Mouse (Mus musculus) myocyte (in vitro differentiated cells): ENCODE measurements at regions not wholly inside any gene's neighbourhood (a gene's known extent, or its start where the extent isn't known, plus 50 kb on each side); places are given as distances from the start of the nearest gene placed in this dataset.
"Not testable (repeated sequence)": the region's sequence is repeated elsewhere in the genome, so short reads cannot be mapped to it uniquely, and the experiment has no call there.

Experiments
- H3K27me3 ChIP-seq: one replicate; pipeline ENCODE4 v1.6.1; 2011; ENCODE audit not compliant: control insufficient read depth, insufficient read depth, insufficient read length
- H3K36me3 ChIP-seq: one replicate; pipeline ENCODE4 v1.6.1; 2011; ENCODE audit not compliant: control insufficient read depth, insufficient read depth
- H3K4me2 ChIP-seq: one replicate; pipeline ENCODE4 v1.6.1; 2011; ENCODE audit warnings: low read depth, control low read depth
- H3K4me3 ChIP-seq: one replicate; pipeline ENCODE4 v1.5.1; 2011; ENCODE audit warnings: mild to moderate bottlenecking, control low read depth, moderate library complexity
- H3K79me2 ChIP-seq: one replicate; pipeline ENCODE4 v1.6.1; 2011; ENCODE audit not compliant: control insufficient read depth, insufficient read depth
- H3ac ChIP-seq: one replicate; pipeline ENCODE4 v1.6.1; 2011; ENCODE audit not compliant: control insufficient read depth, insufficient read length
- CEBPB ChIP-seq: IDR thresholded peaks from 2 replicates; pipeline ENCODE4 v1.6.1; 2011; ENCODE audit warnings: mild to moderate bottlenecking, moderate library complexity; ENCODE audit not compliant: poor library complexity, insufficient read depth, severe bottlenecking
- E2F4 ChIP-seq: IDR thresholded peaks from one replicate; pipeline ENCODE4 v1.6.1; 2011; ENCODE audit warnings: mild to moderate bottlenecking, control low read depth, moderate library complexity; ENCODE audit not compliant: insufficient read depth
- MAX ChIP-seq: IDR thresholded peaks from one replicate; pipeline ENCODE4 v1.6.1; 2011; ENCODE audit warnings: low read depth, mild to moderate bottlenecking, control low read depth
- MYOD1 ChIP-seq, 3 experiments: IDR thresholded peaks; one replicate each; pipeline ENCODE4 v1.6.1; 2011; ENCODE audit warnings: control low read depth in 2 of 3, low read depth in 2 of 3, mild to moderate bottlenecking in 2 of 3, moderate library complexity in 1 of 3; ENCODE audit not compliant: insufficient read length in 2 of 3, control insufficient read depth in 1 of 3
- MYOG ChIP-seq, 3 experiments: IDR thresholded peaks; one replicate each; pipeline ENCODE4 v1.6.1; 2011; ENCODE audit warnings: control low read depth in 2 of 3, low read depth in 2 of 3, mild to moderate bottlenecking in 2 of 3; ENCODE audit not compliant: insufficient read length in 2 of 3, control insufficient read depth in 1 of 3, insufficient read depth in 1 of 3
- POLR2A ChIP-seq: IDR thresholded peaks from one replicate; pipeline ENCODE4 v1.6.1; 2011; ENCODE audit warnings: low read depth, mild to moderate bottlenecking, control low read depth, moderate library complexity; ENCODE audit not compliant: insufficient read length
- POLR2AphosphoS2 ChIP-seq: IDR thresholded peaks from one replicate; pipeline ENCODE4 v1.6.1; 2011; ENCODE audit warnings: low read depth, control low read depth; ENCODE audit not compliant: insufficient read length
- REST ChIP-seq: IDR thresholded peaks from one replicate; pipeline ENCODE4 v1.6.1; 2011; ENCODE audit warnings: mild to moderate bottlenecking, control low read depth, moderate library complexity; ENCODE audit not compliant: insufficient read depth, insufficient read length
- SRF ChIP-seq: IDR thresholded peaks from one replicate; pipeline ENCODE4 v1.6.1; 2011; ENCODE audit warnings: low read depth; ENCODE audit not compliant: control insufficient read depth, insufficient read length
- TCF12 ChIP-seq: IDR thresholded peaks from one replicate; pipeline ENCODE4 v1.6.1; 2011; ENCODE audit warnings: mild to moderate bottlenecking, control low read depth; ENCODE audit not compliant: poor library complexity, insufficient read depth, severe bottlenecking
- TCF3 ChIP-seq: IDR thresholded peaks from one replicate; pipeline ENCODE4 v1.6.1; 2011; ENCODE audit warnings: low read depth, control low read depth; ENCODE audit not compliant: insufficient read length
- USF1 ChIP-seq: IDR thresholded peaks from one replicate; pipeline ENCODE4 v1.6.1; 2011; ENCODE audit warnings: low read depth, mild to moderate bottlenecking, control low read depth, moderate library complexity

DNA sequence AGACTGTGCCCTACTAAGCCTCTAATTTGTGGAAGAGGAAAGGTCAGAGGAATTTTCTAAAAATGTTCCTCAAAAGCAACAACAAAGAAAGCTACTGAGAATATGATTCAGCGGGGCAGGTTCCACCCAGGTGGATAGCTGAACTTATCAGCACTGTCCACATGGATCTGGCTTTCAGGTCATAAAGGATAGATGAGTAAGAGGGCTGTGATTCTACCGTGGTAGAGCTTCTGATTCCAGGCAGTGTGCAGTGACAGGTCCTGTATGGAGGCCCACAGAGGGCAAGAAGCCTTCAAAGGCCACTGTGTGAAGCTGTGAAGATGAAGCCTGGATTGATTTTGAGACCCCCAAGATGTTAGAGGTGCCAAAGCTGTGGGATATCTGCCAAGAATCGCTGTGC, 51.8 kb downstream of the Teddm3 start:
- not testable (repeated sequence) for H3K4me2 ChIP-seq

DNA sequence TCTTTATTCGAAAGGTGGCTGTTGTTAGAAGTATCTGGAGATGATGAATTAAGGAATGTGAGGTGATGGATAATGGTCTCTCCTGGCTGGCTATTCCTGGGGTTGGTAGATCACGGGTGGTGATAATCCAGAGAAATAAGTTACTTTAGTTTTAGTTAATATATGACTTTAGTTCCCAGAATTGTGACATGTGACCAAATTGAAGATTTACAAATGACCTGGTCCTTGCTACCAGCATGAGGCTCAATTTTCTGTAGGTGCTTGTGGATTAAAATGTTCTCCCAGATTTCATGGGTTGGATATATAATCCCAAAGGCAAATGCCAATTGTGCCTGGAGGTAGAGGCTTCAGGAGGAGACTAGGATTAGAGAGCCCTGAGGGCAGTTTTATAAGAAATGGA, 53.7 kb downstream of the Teddm3 start:
- H3K27me3 ChIP-seq, H3K4me3 ChIP-seq, H3K4me2 ChIP-seq, H3K36me3 ChIP-seq, H3ac ChIP-seq, H3K79me2 ChIP-seq: not testable (repeated sequence)

More for the DNA sequence above, 51.8 kb downstream of the Teddm3 start:
- not testable (repeated sequence) for H3K36me3 ChIP-seq, H3K79me2 ChIP-seq, H3ac ChIP-seq, H3K27me3 ChIP-seq, H3K4me3 ChIP-seq

DNA sequence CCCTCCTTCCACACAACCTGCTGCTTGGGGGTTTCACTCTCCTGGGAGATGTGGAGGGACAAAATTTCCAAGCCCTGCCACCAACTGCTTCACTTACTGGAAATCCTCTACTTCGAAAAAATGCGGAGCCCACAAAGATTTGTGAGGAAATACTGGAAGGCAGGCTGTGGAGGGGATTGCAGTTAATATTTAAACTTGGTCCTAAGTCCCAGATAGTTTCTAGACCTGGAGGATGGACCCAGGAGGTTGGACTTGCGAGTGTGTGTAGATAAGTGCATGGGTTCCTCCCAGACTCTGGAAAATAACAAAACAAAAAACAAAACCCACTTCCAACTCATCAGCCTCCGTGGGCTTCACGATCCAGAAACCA, 79.0 kb downstream of the Teddm3 start:
- Histone ChIP-seq H3K27me3 (no peaks in the 10 kb centered on the region), H3K4me2 (no peak overlapping the region), H3K79me2 (no peaks in the 10 kb centered on the region), H3ac (no peak overlapping the region), H3K36me3 (no peaks in the 10 kb centered on the region), H3K4me3 (no peak overlapping the region)
- no peak for TF ChIP-seq MYOG (IDR thresholded peaks at IDR 0.05; ENCODE audit: control insufficient read depth in 1 of 3, insufficient read depth in 1 of 3, insufficient read length in 2 of 3, low read depth in 2 of 3)
- no peak for TF ChIP-seq E2F4
- TF ChIP-seq USF1 = no peak
- TF ChIP-seq CEBPB = no peak
- TF ChIP-seq TCF12 = no peak
- TF ChIP-seq REST = no peak
- no peak for TF ChIP-seq POLR2A
- no peak for TF ChIP-seq TCF3
- TF ChIP-seq POLR2AphosphoS2 = no peak
- TF ChIP-seq MAX = no peak
- no peak for TF ChIP-seq MYOD1 (IDR thresholded peaks at IDR 0.05; ENCODE audit: control insufficient read depth in 1 of 3, insufficient read length in 2 of 3, low read depth in 2 of 3)
- no peak for TF ChIP-seq SRF

DNA sequence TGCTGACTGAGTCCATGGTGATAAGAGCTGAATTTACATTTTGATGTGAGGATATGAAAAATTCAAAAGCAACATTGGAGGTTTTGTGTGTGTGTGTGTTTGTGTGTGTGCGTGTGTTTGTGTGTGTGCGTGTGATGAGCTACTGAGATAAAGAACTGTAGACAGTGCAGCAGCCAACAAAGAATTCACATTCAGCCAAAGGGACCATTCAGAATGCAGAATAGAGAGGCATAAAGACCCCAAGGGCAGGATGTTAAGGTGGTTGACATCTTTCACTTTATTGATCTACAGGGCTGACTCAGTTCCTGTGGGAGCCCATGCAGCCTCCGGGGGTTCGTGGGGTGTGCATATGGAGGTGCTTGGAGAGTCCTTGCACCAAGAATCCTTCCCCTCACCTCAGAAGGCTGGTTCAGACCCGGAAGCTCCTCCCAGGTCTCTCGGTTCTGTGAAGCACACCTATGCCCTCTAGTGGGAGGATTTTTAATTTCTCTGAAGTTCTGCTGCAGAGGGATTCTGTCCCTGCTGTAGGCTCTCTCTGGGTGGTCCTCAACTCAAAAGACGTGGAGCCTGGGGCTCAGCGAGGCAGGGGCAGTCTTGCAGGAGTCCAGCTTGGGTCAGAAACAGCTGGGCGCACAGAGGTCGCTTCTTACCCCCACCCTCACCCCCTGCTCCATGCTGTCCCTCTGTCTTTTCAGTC, 79.6 kb downstream of the Teddm3 start:
- H3K79me2 ChIP-seq, H3K4me3 ChIP-seq, H3K27me3 ChIP-seq, H3ac ChIP-seq, H3K36me3 ChIP-seq, H3K4me2 ChIP-seq: not testable (repeated sequence)

DNA sequence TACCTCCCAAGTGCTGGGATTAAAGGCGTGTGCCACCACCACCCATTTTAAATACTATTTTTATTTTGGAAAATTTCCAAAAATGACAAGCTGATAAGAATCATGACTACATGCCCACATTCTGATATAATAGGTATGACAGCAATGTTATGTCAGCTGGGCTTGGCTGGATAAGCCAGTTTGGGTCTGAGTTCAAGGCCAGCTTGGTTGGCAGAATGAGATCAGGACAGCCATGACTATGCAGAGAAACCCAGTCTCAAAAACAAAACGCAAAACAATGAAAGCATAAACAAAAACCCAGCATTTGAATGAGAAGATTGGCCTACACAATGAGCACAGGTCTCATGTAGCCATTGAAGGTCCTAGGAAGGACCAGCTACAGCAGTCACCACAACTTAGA, 93.6 kb downstream of the Teddm3 start:
- no peaks in the 10 kb centered on the region for H3K27me3 ChIP-seq
- no peak overlapping the region for H3K4me2 ChIP-seq
- H3K36me3 ChIP-seq = no peaks in the 10 kb centered on the region
- no peaks in the 10 kb centered on the region for H3K79me2 ChIP-seq
- no peak overlapping the region for H3ac ChIP-seq
- no peak overlapping the region for H3K4me3 ChIP-seq
- TF ChIP-seq POLR2AphosphoS2 (no peak), REST (no peak), CEBPB (no peak), E2F4 (no peak), MYOD1 (IDR thresholded peaks at IDR 0.05; ENCODE audit: control insufficient read depth in 1 of 3, insufficient read length in 2 of 3, low read depth in 2 of 3) (no peak), MAX (no peak), SRF (no peak), USF1 (no peak), TCF3 (no peak), MYOG (IDR thresholded peaks at IDR 0.05; ENCODE audit: control insufficient read depth in 1 of 3, insufficient read depth in 1 of 3, insufficient read length in 2 of 3, low read depth in 2 of 3) (no peak), POLR2A (no peak), TCF12 (no peak)

DNA sequence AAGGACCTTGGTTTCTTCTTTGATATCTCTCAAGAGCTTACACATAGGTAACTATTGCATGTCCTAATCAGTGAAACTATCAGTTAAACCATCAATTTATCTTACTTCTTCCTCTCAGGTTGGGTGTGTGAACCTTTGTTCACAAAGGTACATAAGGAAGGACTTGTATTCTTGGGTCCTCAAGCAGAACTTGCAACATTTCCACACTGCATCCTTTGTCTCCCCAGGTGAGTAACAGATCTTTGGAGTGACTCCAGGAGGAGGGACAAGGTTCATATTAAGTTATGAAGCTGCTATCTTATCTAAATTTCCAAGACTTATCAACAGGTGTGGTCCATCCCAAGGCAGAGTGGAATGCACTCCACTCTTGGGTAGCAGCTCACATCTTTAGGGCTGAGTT, 99.0 kb downstream of the Teddm3 start:
- Histone ChIP-seq H3K4me3 (no peak overlapping the region), H3K36me3 (no peaks in the 10 kb centered on the region), H3K4me2 (no peak overlapping the region), H3ac (no peak overlapping the region), H3K27me3 (no peaks in the 10 kb centered on the region), H3K79me2 (no peaks in the 10 kb centered on the region)
- TF ChIP-seq TCF3 = no peak
- no peak for TF ChIP-seq MYOG (IDR thresholded peaks at IDR 0.05; ENCODE audit: control insufficient read depth in 1 of 3, insufficient read depth in 1 of 3, insufficient read length in 2 of 3, low read depth in 2 of 3)
- no peak for TF ChIP-seq POLR2AphosphoS2
- no peak for TF ChIP-seq USF1
- no peak for TF ChIP-seq REST
- TF ChIP-seq MYOD1 (IDR thresholded peaks at IDR 0.05; ENCODE audit: control insufficient read depth in 1 of 3, insufficient read length in 2 of 3, low read depth in 2 of 3) = no peak
- no peak for TF ChIP-seq E2F4
- no peak for TF ChIP-seq SRF
- no peak for TF ChIP-seq TCF12
- no peak for TF ChIP-seq CEBPB

DNA sequence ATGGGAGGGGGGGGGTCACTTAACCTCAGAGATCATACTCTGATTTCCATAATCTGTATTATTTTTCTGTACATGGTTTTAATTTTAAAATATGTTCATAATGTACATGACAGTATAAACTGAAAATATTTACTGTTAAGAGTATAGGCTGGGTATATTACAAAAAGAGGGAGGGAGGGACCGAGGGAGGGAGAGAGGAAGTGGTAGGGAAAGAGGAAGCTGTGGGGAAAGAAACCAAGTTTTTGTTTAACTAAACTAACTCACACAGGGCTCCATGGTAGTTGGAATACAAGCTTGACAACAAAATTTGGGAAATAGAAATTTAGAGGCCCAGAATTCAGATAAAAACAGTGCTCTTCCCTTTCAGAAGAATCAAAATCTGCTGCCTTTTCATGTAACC, 131.7 kb downstream of the Teddm3 start:
- not testable (repeated sequence) for H3ac ChIP-seq, H3K36me3 ChIP-seq, H3K4me2 ChIP-seq, H3K79me2 ChIP-seq, H3K4me3 ChIP-seq, H3K27me3 ChIP-seq
